Mouse (Mus musculus) ZHBTc4 (cell line): ENCODE data around the gene Cdkl4.
"Not testable (repeated sequence)": the region's sequence is repeated elsewhere in the genome, so short reads cannot be mapped to it uniquely, and the experiment has no call there.

Experiments
- DNase-seq: peaks from one replicate; pipeline ENCODE4 v3.0.0-alpha.2; 2011; ENCODE audit warnings: low read depth, low spot score

Cdkl4 gene

GRCm38 (mm10) chr17:80577639-80578038, at the start of gene Cdkl4:
TSS of gene Cdkl4 (minus strand) at chr17:80577813.
- no peak for DNase-seq

DNA sequence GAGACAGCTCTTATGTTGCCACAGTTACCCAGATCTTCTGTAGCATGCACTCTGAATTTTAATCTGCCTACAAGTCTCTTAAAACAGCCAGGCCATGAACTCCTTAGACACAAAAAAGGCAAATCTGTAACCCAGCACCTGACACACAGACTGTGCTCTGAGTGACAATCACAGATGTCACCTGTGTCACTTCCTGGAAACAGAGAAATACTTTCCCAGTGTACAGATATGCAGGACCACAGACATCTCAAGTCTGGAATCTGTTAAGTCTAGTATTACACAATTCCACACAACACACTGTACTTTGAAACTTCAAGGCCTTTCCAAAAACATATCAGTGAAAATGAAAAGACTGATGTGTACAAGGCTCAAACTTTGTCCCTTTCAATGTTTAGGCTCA, 47.4 kb upstream of the Cdkl4 start:
- no peak for DNase-seq

GRCm38 (mm10) chr17:80621691-80622090, 44.1 kb upstream of the Cdkl4 start:
- DNase-seq, result no peak

DNA sequence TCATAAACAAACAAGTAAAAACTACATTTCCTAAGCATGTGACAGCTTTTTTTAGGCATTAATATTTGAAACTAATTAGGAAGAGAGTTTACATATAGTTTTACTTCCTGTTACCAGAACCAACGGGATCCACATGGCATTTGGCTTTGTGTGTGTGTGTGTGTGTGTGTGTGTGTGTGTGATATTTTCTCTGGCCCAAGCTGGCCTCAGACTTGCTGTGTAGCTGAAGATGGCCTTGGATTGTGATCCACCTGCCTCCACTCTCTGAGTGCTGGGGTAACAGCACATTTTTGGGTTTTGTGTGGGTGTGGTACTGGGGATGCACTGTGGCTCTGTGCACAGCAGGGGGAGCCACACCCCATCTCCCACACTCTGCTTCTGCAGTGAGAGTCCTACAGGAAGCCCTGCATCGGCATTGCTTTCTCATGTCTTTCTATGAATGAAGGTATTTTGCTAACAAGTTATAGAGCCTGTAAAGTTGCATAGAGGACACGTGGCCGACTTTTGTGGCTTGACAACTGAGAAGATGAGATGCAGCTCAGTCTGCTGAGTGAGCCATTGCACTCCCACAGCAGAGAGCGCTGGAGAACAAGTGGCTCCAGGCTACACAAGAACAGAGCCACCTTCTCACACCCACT, 43.3 kb upstream of the Cdkl4 start:
- peak; percentile 59 for DNase-seq

DNA sequence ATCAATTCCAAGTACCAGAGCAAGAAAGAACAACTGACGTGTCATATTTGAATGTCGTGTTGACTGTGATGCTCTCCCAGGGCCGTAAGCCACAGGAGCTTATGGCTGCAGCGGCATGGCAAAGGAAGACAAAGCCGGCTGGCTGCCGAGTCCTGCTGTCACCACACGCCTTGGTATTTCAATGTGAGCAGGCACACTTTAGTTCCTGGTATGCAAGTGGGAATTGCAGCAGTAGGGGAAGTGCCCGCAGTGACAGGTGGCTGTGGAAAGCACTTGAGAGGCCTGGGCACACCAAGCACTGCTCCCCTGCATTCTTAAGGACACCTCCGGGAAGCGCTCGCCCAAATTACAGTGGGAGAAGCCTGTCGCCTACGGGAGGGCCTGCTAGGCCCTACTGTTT, 41.9 kb upstream of the Cdkl4 start:
- DNase-seq, result no peak

GRCm38 (mm10) chr17:80618890-80619289, 41.3 kb upstream of the Cdkl4 start:
- DNase-seq, result no peak

GRCm38 (mm10) chr17:80603806-80604205, 26.2 kb upstream of the Cdkl4 start:
- DNase-seq, result no peak

DNA sequence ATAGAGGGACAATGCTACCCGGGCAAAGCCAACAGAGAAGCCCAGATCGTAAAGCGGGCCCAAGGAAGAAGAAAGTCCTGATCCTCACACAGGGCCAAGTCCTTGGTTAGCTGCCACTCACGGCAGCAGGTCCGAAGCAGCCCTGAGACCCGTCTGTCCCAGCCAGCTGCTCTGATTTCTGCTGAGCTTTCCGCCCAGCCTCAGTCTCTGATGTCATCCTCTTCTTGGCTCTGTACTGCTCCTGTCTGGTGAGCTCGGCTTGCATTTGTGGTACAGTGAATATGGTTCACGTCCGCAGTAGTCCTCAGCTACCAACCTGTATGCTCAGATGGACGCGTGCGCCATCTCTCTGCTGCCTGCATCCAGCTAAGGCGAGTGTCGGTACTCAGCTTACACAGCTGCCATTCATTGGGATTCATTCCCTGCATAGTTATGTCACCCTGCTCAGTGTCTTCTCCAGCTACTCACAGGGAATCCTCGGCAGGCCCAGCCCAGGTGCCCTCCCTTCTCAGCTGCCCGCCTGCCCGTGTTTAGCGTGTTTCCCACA, 25.5 kb upstream of the Cdkl4 start:
- peak; percentile 12 for DNase-seq

DNA sequence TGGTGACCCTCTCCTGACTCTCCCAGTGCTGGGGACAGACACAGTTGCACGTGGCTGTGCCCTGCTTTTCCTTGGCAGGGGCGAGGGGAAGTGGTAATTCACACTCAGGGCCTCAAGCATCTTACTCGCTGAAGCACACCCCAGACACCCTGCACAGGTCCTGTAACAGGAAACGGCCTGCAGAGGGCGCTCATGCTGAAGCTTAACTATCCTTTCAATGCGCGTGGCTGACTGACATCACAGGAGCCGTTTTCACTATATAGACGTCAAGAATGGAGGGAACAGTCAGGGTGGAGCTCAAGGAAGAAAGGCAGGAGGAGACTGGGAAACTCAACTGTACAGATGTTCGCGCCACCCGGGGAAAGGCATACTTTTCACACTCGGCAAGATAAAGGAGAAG, 23.8 kb upstream of the Cdkl4 start:
- DNase-seq, result peak; percentile 82

GRCm38 (mm10) chr17:80583051-80583450, 5.4 kb upstream of the Cdkl4 start:
- no peak for DNase-seq

- DNase-seq, result no peak
Measured at GRCm38 (mm10) chr17:80579901-80580300, 2.3 kb upstream of the Cdkl4 start.

DNA sequence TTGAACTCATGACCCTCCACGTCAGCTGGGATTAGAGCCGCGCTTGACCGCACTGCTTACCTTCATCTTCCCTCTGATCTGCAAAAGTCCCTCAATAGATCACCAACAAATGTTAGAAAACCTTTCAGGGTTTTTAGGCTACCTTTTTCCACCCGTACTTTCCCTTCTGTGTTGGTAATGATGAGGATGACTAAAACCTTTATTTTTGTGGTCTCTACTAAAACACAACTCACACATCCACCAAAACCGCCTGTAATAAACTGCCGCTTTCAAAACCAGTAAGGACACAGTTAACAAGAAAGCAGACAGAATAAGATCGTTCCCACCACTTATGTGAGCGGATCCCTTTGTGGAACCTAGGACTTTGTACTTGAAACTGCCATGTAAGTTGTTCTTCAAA, 1.5 kb upstream of the Cdkl4 start:
- DNase-seq, result no peak

GRCm38 (mm10) chr17:80578041-80578440, 428 bp upstream of the Cdkl4 start:
- DNase-seq, result no peak

GRCm38 (mm10) chr17:80577214-80577613, 399 bp downstream of the Cdkl4 start:
- DNase-seq, result peak; percentile 61

DNA sequence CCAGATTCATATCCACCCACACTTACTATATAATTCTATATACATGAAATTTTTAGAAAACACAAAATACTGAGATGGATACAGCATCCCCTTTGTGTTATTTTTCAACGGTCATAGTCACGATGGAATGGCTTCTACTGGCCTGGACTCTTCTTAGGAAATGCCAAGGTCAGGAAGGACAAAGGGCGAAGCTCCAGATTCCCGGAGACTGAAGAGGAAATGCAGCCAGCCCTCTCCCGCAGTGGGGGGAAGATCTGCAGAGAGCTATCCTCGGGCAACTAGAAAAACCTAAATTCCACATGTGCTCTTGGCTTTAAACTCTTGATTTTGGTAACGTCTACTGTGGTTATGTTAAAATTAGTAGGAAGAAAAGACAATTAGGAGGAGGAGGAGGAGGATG, 2.6 kb downstream of the Cdkl4 start:
- DNase-seq, result no peak

DNA sequence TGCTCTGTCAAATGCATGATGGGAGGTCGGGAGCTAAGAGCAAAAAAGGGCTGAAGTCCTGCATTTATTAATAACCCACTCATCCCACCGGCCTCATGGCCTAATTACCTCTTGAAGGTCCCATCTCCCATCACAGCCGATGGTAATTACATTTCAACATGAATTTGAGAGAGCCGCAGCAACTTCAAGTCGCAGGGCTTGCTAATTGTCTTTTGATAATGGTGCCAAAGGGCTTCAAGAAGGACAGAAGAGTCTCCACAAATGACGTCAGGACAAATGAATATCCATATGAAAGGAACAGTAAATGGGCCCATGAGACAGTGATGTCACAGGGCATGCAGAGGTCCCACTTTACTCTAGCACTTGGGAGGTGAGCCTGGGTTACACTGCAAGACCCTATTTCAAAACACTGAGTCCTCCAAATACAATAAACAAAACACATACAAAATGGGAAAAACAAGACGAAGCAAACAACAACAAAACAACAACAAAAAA, 3.1 kb downstream of the Cdkl4 start:
- no peak for DNase-seq

- no peak for DNase-seq
Measured at GRCm38 (mm10) chr17:80572187-80572935, 5.3 kb downstream of the Cdkl4 start.

DNA sequence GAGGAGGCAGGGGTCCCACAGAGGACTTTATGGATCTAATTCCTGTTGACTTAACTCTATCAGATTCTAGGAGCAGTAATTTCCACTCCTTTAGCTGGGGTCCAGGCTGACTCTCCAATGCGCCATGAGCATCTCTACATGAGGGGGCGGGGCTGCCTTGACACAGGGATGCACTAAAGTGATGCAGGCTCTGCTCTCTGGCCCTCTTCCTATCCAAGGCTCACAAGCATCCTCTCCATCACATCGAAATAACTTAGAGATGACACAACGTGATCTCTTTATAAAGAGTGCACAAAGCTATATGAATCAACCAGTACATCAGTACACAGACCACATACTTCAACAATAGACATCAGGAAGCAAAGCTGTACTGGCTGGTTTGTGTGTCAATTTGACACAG, 6.2 kb downstream of the Cdkl4 start:
- no peak for DNase-seq

DNA sequence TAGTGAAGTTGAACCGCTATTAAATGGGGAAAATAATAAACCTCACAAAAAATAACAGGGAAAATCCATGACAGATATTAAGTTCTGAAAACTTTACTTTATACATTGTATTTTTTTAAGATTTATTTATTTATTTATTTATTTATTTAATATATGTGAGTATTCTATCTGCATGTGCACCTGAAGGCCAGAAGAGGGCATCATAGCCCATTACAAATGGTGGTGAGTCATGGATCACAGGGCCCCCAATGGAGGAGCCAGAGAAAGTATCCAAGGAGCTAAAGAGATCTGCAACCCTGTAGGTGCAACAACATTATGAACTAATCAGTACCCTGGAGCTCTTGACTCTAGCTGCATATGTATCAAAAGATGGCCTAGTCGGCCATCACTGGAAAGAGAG, 7.9 kb downstream of the Cdkl4 start:
- DNase-seq, result not testable (repeated sequence)

GRCm38 (mm10) chr17:80568842-80569601, 8.6 kb downstream of the Cdkl4 start:
- no peak for DNase-seq

GRCm38 (mm10) chr17:80568441-80568840, 9.2 kb downstream of the Cdkl4 start:
- no peak for DNase-seq

DNA sequence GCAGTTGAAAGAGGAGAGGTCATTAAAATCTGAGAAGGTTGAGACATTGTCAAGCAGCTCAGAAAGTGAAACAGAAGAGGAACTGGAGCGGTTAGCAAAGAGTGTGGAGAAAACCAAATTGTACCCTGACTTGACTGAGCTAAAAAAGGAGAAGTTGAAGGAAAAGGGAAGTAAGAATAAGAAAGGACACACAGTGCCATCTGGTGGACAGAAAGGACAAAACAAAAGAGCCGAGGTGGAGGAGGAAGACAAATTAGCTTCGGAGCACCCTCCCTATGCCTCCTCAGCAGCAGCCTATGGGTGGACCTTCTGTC, 13.0 kb downstream of the Cdkl4 start:
- DNase-seq, result peak; percentile 52
